Mouse (Mus musculus) limb, embryonic 13.5 days (tissue): Measurements from ENCODE around the gene Ppp4r3b. TPM values are rescaled to one million over a fixed set of nuclear protein-coding genes. Genes with fewer than 3 reads are reported as not detected.

Source experiments
- ATAC-seq: fragments of 200-750 bp; cut with Nextera tagmentation; 2 replicates; pipeline ENCODE4 v1.8.0; 2017; ENCODE audit warnings: low read depth, moderate number of reproducible peaks, moderate TSS enrichment; ENCODE audit not compliant: low FRiP score
- H3K27ac ChIP-seq: fragments of 300-500 bp; sonication (generic); 2 replicates; pipeline ENCODE4 v1.5.1; 2015; ENCODE audit warnings: inconsistent platforms, mild to moderate bottlenecking, moderate library complexity
- H3K27me3 ChIP-seq: fragments of 300-500 bp; sonication (generic); 2 replicates; pipeline ENCODE4 v1.6.1; 2015; ENCODE audit warnings: mild to moderate bottlenecking, inconsistent platforms
- H3K36me3 ChIP-seq: fragments of 300-500 bp; sonication (generic); 2 replicates; pipeline ENCODE4 v1.6.1; 2015; ENCODE audit warnings: inconsistent platforms, mild to moderate bottlenecking, moderate library complexity
- H3K4me1 ChIP-seq: fragments of 300-500 bp; sonication (generic); 2 replicates; pipeline ENCODE4 v1.6.1; 2015; ENCODE audit warnings: inconsistent platforms
- H3K4me2 ChIP-seq: fragments of 300-500 bp; sonication (generic); replicated peaks from 2 replicates; pipeline ENCODE4 v1.6.1; 2015; ENCODE audit warnings: inconsistent platforms, mild to moderate bottlenecking, moderate library complexity
- H3K4me3 ChIP-seq: fragments of 300-500 bp; sonication (generic); 2 replicates; pipeline ENCODE4 v1.5.1; 2015; ENCODE audit warnings: moderate library complexity, mild to moderate bottlenecking, inconsistent platforms
- H3K9ac ChIP-seq: fragments of 300-500 bp; sonication (generic); 2 replicates; pipeline ENCODE4 v1.6.1; 2015; ENCODE audit warnings: mild to moderate bottlenecking, inconsistent platforms
- H3K9me3 ChIP-seq: fragments of 300-500 bp; sonication (generic); 2 replicates; pipeline ENCODE4 v1.6.1; 2016; ENCODE audit warnings: inconsistent platforms
- WGBS: fragments of 180-500 bp; shearing (Covaris S2); methylation state at CpG from one replicate; pipeline ENCODE4 v1.1.7; 2015; 5-methylcytosine and 5-hydroxymethylcytosine counted together
- polyA plus RNA-seq: library from polyadenylated mRNA; unstranded; fragments of >200 nt; fragmentation: Nextera tagmentation; extraction: Ambion mirVana; gene quantifications from 2 replicates; pipeline ENCODE4 v1.2.1, GENCODE M21; 2015

Ppp4r3b gene
- polyA plus RNA-seq, 1 experiment from 2014 or later = 104 TPM

DNA sequence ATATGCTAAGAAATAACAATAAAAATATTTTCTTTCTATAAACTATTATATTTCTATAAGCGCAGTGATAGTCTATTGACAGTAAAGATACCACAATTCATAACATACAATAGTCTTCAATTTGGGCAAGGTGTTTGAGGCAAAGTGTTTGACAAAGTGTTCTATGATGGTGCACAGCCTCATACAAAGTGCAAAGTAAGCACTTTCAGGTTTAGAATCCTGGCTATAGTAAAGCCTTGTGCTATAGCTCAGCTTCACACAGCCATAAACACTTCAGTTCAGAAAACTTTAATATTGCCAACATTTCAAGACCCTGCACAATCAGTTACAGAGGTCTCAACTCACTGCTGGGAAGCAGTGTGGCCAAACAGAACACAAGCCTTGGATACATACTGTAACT, 66.7 kb downstream of the Ppp4r3b start:
- no peaks in the 10 kb centered on the region for H3K9me3 ChIP-seq
- no peak overlapping the region for H3K27ac ChIP-seq
- no peaks in the 10 kb centered on the region for H3K4me1 ChIP-seq
- no peak overlapping the region for H3K4me2 ChIP-seq
- no peak for ATAC-seq
- H3K9ac ChIP-seq = no peak overlapping the region
- no peaks in the 10 kb centered on the region for H3K27me3 ChIP-seq
- no peak overlapping the region for H3K4me3 ChIP-seq
- H3K36me3 ChIP-seq = peaks cover 23% of the 10 kb centered on the region
- 96% methylated on average over 1 of the region's 1 CpGs for WGBS

- Histone ChIP-seq H3K4me3 (no peak overlapping the region), H3K27ac (no peak overlapping the region), H3K9ac (no peak overlapping the region), H3K9me3 (no peaks in the 10 kb centered on the region), H3K36me3 (peaks cover 23% of the 10 kb centered on the region), H3K4me2 (no peak overlapping the region), H3K27me3 (no peaks in the 10 kb centered on the region), H3K4me1 (peaks cover 14% of the 10 kb centered on the region)
- 76% methylated on average over 4 of the region's 4 CpGs for WGBS
- no peak for ATAC-seq
These were observed 69.3 kb downstream of the Ppp4r3b start for GRCm38 (mm10) chr11:29241961-29242360.

DNA sequence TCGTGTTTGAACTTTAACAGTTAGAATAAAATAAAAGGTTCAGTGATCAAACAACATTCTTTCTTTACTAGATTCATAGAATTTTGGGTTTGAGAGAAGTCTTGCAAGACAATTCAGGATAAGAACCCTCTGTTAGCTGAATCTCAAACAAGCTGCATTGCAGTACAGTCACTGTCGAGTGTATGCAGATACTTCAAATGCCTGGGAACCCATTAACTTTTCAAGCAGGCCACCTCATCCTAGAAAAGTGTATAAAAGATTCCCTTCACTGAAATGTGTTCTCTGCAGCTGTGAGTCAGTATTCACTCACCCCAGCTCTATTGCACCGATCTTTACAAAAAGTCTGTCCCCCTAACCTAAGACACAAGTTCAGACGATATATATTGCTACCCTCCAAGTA, 73.3 kb downstream of the Ppp4r3b start:
- Histone ChIP-seq H3K4me1 (peaks cover 14% of the 10 kb centered on the region), H3K4me3 (peak overlapping the region; percentile 80), H3K9ac (peak overlapping the region; percentile 74), H3K9me3 (0 out of 2 replicates have a peak, but pooled peaks cover 3% of the 10 kb centered on the region), H3K4me2 (peak overlapping the region; percentile 83), H3K27me3 (no peaks in the 10 kb centered on the region), H3K36me3 (peaks cover 19% of the 10 kb centered on the region), H3K27ac (no peak overlapping the region)
- 60% methylated on average over 4 of the region's 4 CpGs for WGBS
- ATAC-seq = no peak

DNA sequence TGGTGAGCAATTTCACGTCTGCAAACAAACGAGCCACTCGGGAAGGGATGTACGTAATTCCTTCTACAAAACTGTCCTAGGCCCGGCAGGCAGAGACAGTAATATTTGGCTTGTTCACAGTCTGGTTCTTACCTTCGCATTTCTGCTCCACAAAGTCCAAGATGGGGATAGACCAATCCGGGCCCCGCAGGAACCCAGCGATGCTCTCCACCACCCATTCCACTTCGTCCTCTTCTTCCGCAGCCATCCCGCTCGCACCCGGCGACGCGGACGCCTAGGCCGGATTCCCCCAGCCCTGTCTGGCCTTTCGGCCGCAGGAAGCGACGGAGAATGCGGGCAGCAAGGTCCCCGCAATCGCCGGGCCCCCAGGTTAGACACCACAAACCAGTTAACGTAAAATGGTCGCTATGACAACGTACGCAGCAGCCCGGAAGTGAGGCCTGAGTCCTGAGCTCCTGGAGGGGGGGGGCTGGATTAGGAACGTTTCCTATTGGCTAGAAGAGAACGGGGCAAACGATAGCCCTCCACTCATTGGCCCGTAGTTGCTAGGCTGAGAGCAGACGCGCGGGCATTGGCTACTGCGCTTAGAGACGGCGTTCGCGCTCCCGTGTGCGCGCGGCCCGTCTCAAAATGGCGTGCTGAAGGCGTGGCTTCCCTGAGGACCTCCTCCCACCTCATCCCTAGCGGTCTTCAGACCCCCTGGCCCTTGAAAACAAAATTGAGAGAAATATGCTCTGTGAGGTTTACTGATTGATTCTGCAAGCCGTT, 74.4 kb downstream of the Ppp4r3b start, which contains the start of gene Cfap36:
Cfap36 (minus strand) TSS at position 527 of the 768 bp plus-strand sequence.
- peak within 1 kb of the TSS; percentile 83 for H3K4me2 ChIP-seq
- H3K4me1 ChIP-seq = peaks cover 14% of the 10 kb centered on the region
- 0 out of 2 replicates have a peak, but pooled peaks cover 3% of the 10 kb centered on the region for H3K9me3 ChIP-seq
- H3K36me3 ChIP-seq = peaks cover 12% of the 10 kb centered on the region
- under 1% methylated on average over 53 of the region's 53 CpGs for WGBS
- H3K4me3 ChIP-seq = peak within 1 kb of the TSS; percentile 80
- H3K9ac ChIP-seq = peak within 1 kb of the TSS; percentile 74
- H3K27me3 ChIP-seq = no peaks in the 10 kb centered on the region
- H3K27ac ChIP-seq = peak within 1 kb of the TSS; percentile 56; the same call in 1 of the 2 replicates
- ATAC-seq = peak; percentile 100

GRCm38 (mm10) chr11:29247725-29248124, 75.0 kb downstream of the Ppp4r3b start:
- WGBS = 89% methylated on average over 1 of the region's 1 CpGs
- H3K9me3 ChIP-seq = 0 out of 2 replicates have a peak, but pooled peaks cover 3% of the 10 kb centered on the region
- no peak overlapping the region for H3K9ac ChIP-seq
- ATAC-seq = no peak
- no peak overlapping the region for H3K27ac ChIP-seq
- peaks cover 6% of the 10 kb centered on the region for H3K36me3 ChIP-seq
- H3K4me2 ChIP-seq = peak overlapping the region; percentile 83
- no peaks in the 10 kb centered on the region for H3K27me3 ChIP-seq
- H3K4me1 ChIP-seq = peaks cover 14% of the 10 kb centered on the region
- peak overlapping the region; percentile 80 for H3K4me3 ChIP-seq

GRCm38 (mm10) chr11:29248386-29248785, 75.7 kb downstream of the Ppp4r3b start:
- WGBS = 97% methylated on average over 5 of the region's 5 CpGs
- no peak for ATAC-seq
- H3K27ac ChIP-seq = no peak overlapping the region
- 0 out of 2 replicates have a peak, but pooled peaks cover 3% of the 10 kb centered on the region for H3K9me3 ChIP-seq
- no peak overlapping the region for H3K4me3 ChIP-seq
- no peak overlapping the region for H3K4me2 ChIP-seq
- H3K4me1 ChIP-seq = peaks cover 14% of the 10 kb centered on the region
- no peaks in the 10 kb centered on the region for H3K27me3 ChIP-seq
- no peak overlapping the region for H3K9ac ChIP-seq
- H3K36me3 ChIP-seq = 0 out of 2 replicates have a peak, but pooled peaks cover under 1% of the 10 kb centered on the region

GRCm38 (mm10) chr11:29254643-29255042, 82.0 kb downstream of the Ppp4r3b start:
- Histone ChIP-seq H3K4me1 (no peaks in the 10 kb centered on the region), H3K4me2 (no peak overlapping the region), H3K36me3 (no peaks in the 10 kb centered on the region), H3K4me3 (no peak overlapping the region), H3K9ac (no peak overlapping the region), H3K27ac (no peak overlapping the region), H3K27me3 (no peaks in the 10 kb centered on the region), H3K9me3 (no peaks in the 10 kb centered on the region)
- no peak for ATAC-seq
- 73% methylated on average over 1 of the region's 1 CpGs for WGBS

GRCm38 (mm10) chr11:29267824-29268223, 95.1 kb downstream of the Ppp4r3b start:
- H3K27ac ChIP-seq = no peak overlapping the region
- H3K4me2 ChIP-seq = no peak overlapping the region
- no peak overlapping the region for H3K9ac ChIP-seq
- H3K4me1 ChIP-seq = no peaks in the 10 kb centered on the region
- no peaks in the 10 kb centered on the region for H3K27me3 ChIP-seq
- peaks cover 5% of the 10 kb centered on the region for H3K9me3 ChIP-seq
- no peak overlapping the region for H3K4me3 ChIP-seq
- peak; percentile 28; the same call in 1 of the 2 replicates for ATAC-seq
- no peaks in the 10 kb centered on the region for H3K36me3 ChIP-seq
- WGBS = 37% methylated on average over 3 of the region's 3 CpGs

Other genes with a start within 250 kb of the Ppp4r3b start
- gene Pnpt1, start 42.1 kb upstream of the Ppp4r3b start, polyA plus RNA-seq = 39.6 and 40.0 TPM in 2 replicates
- 62.7 and 65.7 TPM in 2 replicates for gene Cfap36, start 74.5 kb downstream of the Ppp4r3b start, polyA plus RNA-seq
- gene Ccdc88a, start 200.8 kb downstream of the Ppp4r3b start, polyA plus RNA-seq = 52.3 and 55.0 TPM in 2 replicates